Mouse (Mus musculus): ENCODE measurements at regions not wholly inside any gene's neighbourhood (a gene's known extent, or its start where the extent isn't known, plus 50 kb on each side); places are given as distances from the start of the nearest gene placed in this dataset.

GRCm38 (mm10) chr3:14381421-14381992 is 99.0 kb upstream of the Slc7a12 start:
- peak; percentile 28 to 32 for DNase-seq (ENCODE audit: low spot score in 2 of 2)

GRCm38 (mm10) chr3:14390656-14391055 is 89.8 kb upstream of the Slc7a12 start:
- no peak for DNase-seq (ENCODE audit: low spot score in 2 of 2)

- DNase-seq (ENCODE audit: low spot score in 2 of 2), result no peak
Observed at GRCm38 (mm10) chr3:14398676-14399075, 81.8 kb upstream of the Slc7a12 start.

GRCm38 (mm10) chr3:14408435-14409125 is 71.9 kb upstream of the Slc7a12 start:
- no peak for DNase-seq (ENCODE audit: low spot score in 2 of 2)
